Mouse (Mus musculus) heart, adult 2 months (tissue): ENCODE measurements around the gene Klhl12. TPM values are rescaled to one million over a fixed set of nuclear protein-coding genes. Genes with fewer than 3 reads are reported as not detected.

Experiments used
- DNase-seq, 2 experiments: peaks; one replicate each; pipeline ENCODE4 v3.0.0; 2021
- H3K27ac ChIP-seq: fragments of 200-600 bp; 2 replicates; pipeline ENCODE4 v1.8.1; 2022
- H3K27me3 ChIP-seq: fragments of 200-500 bp; 2 replicates; pipeline ENCODE4 v1.6.1; 2012; ENCODE audit warnings: mild to moderate bottlenecking, low read length, inconsistent platforms, mixed read lengths; ENCODE audit not compliant: control insufficient read depth, insufficient read depth
- H3K36me3 ChIP-seq: fragments of 200-500 bp; 2 replicates; pipeline ENCODE4 v1.6.1; 2012; ENCODE audit warnings: low read length, inconsistent platforms; ENCODE audit not compliant: control insufficient read depth, insufficient read depth
- H3K4me1 ChIP-seq: fragments of 200-500 bp; 2 replicates; pipeline ENCODE4 v1.6.1; 2011; ENCODE audit warnings: low read length; ENCODE audit not compliant: control insufficient read depth, insufficient read depth
- H3K4me3 ChIP-seq: fragments of 200-600 bp; 2 replicates; pipeline ENCODE4 v1.8.1; 2022
- H3K79me2 ChIP-seq: fragments of 200-500 bp; replicated peaks from 2 replicates; pipeline ENCODE4 v1.6.1; 2012; ENCODE audit warnings: mild to moderate bottlenecking, inconsistent platforms, low read length, moderate library complexity, mixed read lengths; ENCODE audit not compliant: control insufficient read depth, insufficient read depth
- H3K9ac ChIP-seq: fragments of 200-500 bp; 2 replicates; pipeline ENCODE4 v1.6.1; 2012; ENCODE audit warnings: low read depth, mild to moderate bottlenecking, control low read depth, inconsistent platforms, low read length, mixed read lengths
- CTCF ChIP-seq: fragments of 200-600 bp; IDR thresholded peaks from 2 replicates; pipeline ENCODE4 v1.8.1; 2022; ENCODE audit warnings: antibody characterized with exemption, mild to moderate bottlenecking, moderate library complexity
- EP300 ChIP-seq: fragments of 200-500 bp; IDR thresholded peaks from 2 replicates; pipeline ENCODE4 v1.6.1; 2011; ENCODE audit warnings: low read depth, low read length, control low read depth; ENCODE audit not compliant: insufficient read depth
- POLR2A ChIP-seq: fragments of 200-500 bp; IDR thresholded peaks from 2 replicates; pipeline ENCODE4 v1.6.1; 2011; ENCODE audit warnings: mild to moderate bottlenecking, low read depth, low read length, control low read depth; ENCODE audit not compliant: insufficient read depth
- WGBS: fragments of 180-500 bp; shearing (Covaris S2); methylation state at CpG from one replicate; pipeline ENCODE4 v1.1.7; 2018; 5-methylcytosine and 5-hydroxymethylcytosine counted together
- intact Hi-C: fragments of 180-260 bp; cut with DNase I; formaldehyde crosslinking; loops from one replicate; pipeline ENCODE4 v1.15.1; 2025
- polyA plus RNA-seq: library from polyadenylated mRNA; depleted of rRNA; stranded (reverse); fragments of >200 nt; gene quantifications from 2 replicates; pipeline ENCODE4 v1.2.3, GENCODE M21; 2012
- total RNA-seq, 2 experiments: library from RNA; stranded (reverse); gene quantifications; 2 replicates each; pipeline ENCODE4 v1.2.3; 2021

Klhl12 gene
- total and polyA plus RNA-seq, 3 experiments, result 9.3 to 21.8 (median 20.2) TPM

- H3K4me3 ChIP-seq, result no peak overlapping the region
- TF ChIP-seq CTCF (no peak), EP300 (no peak), POLR2A (no peak)
- no peak for DNase-seq
- 61% methylated on average over 2 of the region's 2 CpGs for WGBS
- intact Hi-C loops, result loop anchor here (5.0 kb wide), 1 partner anchor 76 kb away; the partner anchor contains the start of gene Adipor1
- H3K4me1 ChIP-seq, result peaks cover 4% of the 10 kb centered on the region
- no peaks in the 10 kb centered on the region for H3K27me3 ChIP-seq
- H3K79me2 ChIP-seq, result no peaks in the 10 kb centered on the region; the same call in 1 of the 2 replicates
- H3K36me3 ChIP-seq, result peaks cover 2% of the 10 kb centered on the region; the same call in 1 of the 2 replicates
- no peak overlapping the region for H3K9ac ChIP-seq
- H3K27ac ChIP-seq, result no peak overlapping the region
Observed at GRCm38 (mm10) chr1:134493496-134493895, 38.2 kb downstream of the Klhl12 start.

GRCm38 (mm10) chr1:134493956-134494355, 38.6 kb downstream of the Klhl12 start:
- DNase-seq, result no peak
- TF ChIP-seq CTCF (no peak), EP300 (no peak), POLR2A (no peak)
- H3K79me2 ChIP-seq, result no peaks in the 10 kb centered on the region; the same call in 1 of the 2 replicates
- 11% methylated on average over 5 of the region's 5 CpGs for WGBS
- H3K4me1 ChIP-seq, result peaks cover 4% of the 10 kb centered on the region
- intact Hi-C loops, result loop anchor here (1.0 to 5.0 kb wide), 3 partner anchors 39 to 77 kb away; partner anchors contain the start of genes Adipor1 and Klhl12
- peak overlapping the region; percentile 89 for H3K27ac ChIP-seq
- H3K9ac ChIP-seq, result peak overlapping the region; percentile 68
- H3K4me3 ChIP-seq, result peak overlapping the region; percentile 93
- no peaks in the 10 kb centered on the region for H3K27me3 ChIP-seq
- H3K36me3 ChIP-seq, result peaks cover 2% of the 10 kb centered on the region; the same call in 1 of the 2 replicates

GRCm38 (mm10) chr1:134494428-134495215, 39.3 kb downstream of the Klhl12 start, which contains the start of gene Rabif:
Rabif (plus strand) TSS chr1:134494648.
- peak within 1 kb of the TSS; percentile 68 for H3K9ac ChIP-seq
- peak within 1 kb of the TSS; percentile 89 for H3K27ac ChIP-seq
- no peak for TF ChIP-seq EP300
- TF ChIP-seq CTCF, result peak; percentile 48
- TF ChIP-seq POLR2A, result peak; percentile 95
- intact Hi-C loops, result loop anchor here (1.0 to 5.0 kb wide), 3 partner anchors 39 to 77 kb away; partner anchors contain the start of genes Adipor1 and Klhl12
- peak within 1 kb of the TSS; percentile 93 for H3K4me3 ChIP-seq
- no peaks in the 10 kb centered on the region for H3K27me3 ChIP-seq
- peaks cover 4% of the 10 kb centered on the region for H3K4me1 ChIP-seq
- 0 out of 2 replicates have a peak, but pooled peaks cover 1% of the 10 kb centered on the region for H3K36me3 ChIP-seq
- DNase-seq, result peak; percentile 99 to 100
- under 1% methylated on average over 58 of the region's 58 CpGs for WGBS
- no peaks in the 10 kb centered on the region; the same call in 1 of the 2 replicates for H3K79me2 ChIP-seq

- H3K27me3 ChIP-seq, result no peaks in the 10 kb centered on the region
- TF ChIP-seq CTCF, result no peak
- peak overlapping the region; percentile 93 for H3K4me3 ChIP-seq
- 6% methylated on average over 5 of the region's 5 CpGs for WGBS
- intact Hi-C loops, result loop anchor here (2.0 kb wide), 1 partner anchor 62 kb away; no protein-coding TSS in a partner anchor
- H3K9ac ChIP-seq, result peak overlapping the region; percentile 68
- no peaks in the 10 kb centered on the region; the same call in 1 of the 2 replicates for H3K79me2 ChIP-seq
- no peak for DNase-seq
- H3K36me3 ChIP-seq, result no peaks in the 10 kb centered on the region
- H3K27ac ChIP-seq, result peak overlapping the region; percentile 89
- peaks cover 4% of the 10 kb centered on the region for H3K4me1 ChIP-seq
Observed at GRCm38 (mm10) chr1:134495216-134495539, 39.8 kb downstream of the Klhl12 start.

GRCm38 (mm10) chr1:134495991-134496390, 40.7 kb downstream of the Klhl12 start:
- WGBS, result 73% methylated on average over 10 of the region's 10 CpGs
- H3K9ac ChIP-seq, result no peak overlapping the region
- intact Hi-C loops, result loop anchor here (2.0 kb wide), 1 partner anchor 61 kb away; no protein-coding TSS in a partner anchor
- no peak overlapping the region for H3K27ac ChIP-seq
- H3K79me2 ChIP-seq, result no peaks in the 10 kb centered on the region; the same call in 1 of the 2 replicates
- no peaks in the 10 kb centered on the region for H3K36me3 ChIP-seq
- H3K4me3 ChIP-seq, result no peak overlapping the region
- H3K4me1 ChIP-seq, result peaks cover 4% of the 10 kb centered on the region
- H3K27me3 ChIP-seq, result no peaks in the 10 kb centered on the region
- TF ChIP-seq CTCF, result no peak
- TF ChIP-seq POLR2A, result no peak
- TF ChIP-seq EP300, result no peak
- no peak for DNase-seq

GRCm38 (mm10) chr1:134500916-134501315, 45.6 kb downstream of the Klhl12 start:
- Histone ChIP-seq H3K9ac (no peak overlapping the region), H3K36me3 (no peaks in the 10 kb centered on the region), H3K27me3 (no peaks in the 10 kb centered on the region), H3K79me2 (peaks cover 2% of the 10 kb centered on the region; the same call in 1 of the 2 replicates), H3K27ac (no peak overlapping the region), H3K4me1 (peaks cover 2% of the 10 kb centered on the region; the same call in 1 of the 2 replicates), H3K4me3 (no peak overlapping the region)
- no peak for DNase-seq
- TF ChIP-seq POLR2A (no peak), CTCF (no peak), EP300 (no peak)
- intact Hi-C loops, result no loop called here
- WGBS, result 95% methylated on average over 1 of the region's 1 CpGs
